Mouse (Mus musculus): ENCODE measurements around the gene Ppp1r14b. TPM values are rescaled to one million over a fixed set of nuclear protein-coding genes. Genes with fewer than 3 reads are reported as not detected.

Ppp1r14b gene
- polyA plus RNA-seq, 1 experiment from 2014 or later = 199 TPM

DNA sequence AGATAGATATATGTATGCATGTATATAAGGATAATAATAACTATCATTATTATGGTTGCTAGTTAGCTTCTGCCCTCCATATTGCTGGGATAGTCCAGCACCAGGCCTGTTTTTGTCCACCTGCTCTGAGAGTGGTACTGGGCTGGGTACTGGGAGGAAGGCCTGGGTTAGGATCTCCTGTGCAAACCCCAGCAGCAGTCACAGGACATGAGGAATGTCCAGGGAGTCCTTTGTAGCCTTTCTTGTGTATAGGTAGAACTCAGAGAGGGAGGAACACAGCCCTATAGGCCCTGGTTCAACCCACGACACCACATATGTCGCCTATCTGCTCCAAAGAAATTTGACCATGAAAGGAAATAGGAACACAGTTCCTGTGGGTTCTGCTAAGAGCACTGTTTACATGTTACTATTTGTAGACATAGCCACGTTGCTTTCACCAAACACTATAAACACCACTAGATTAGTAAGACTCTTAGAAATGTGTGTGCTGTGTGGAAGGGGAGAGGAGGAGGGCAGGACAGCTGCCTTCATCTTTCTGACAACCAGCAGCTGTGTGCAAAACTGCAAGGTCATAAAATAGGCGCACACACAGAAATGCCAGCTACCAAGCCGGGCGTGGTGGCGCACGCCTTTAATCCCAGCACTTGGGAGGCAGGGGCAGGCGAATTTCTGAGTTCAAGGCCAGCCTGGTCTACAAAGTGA, 32.3 kb downstream of the Ppp1r14b start:
- DNase-seq (ENCODE audit: low spot score) (no peak), ATAC-seq (replicated peaks; ENCODE audit: low FRiP score, low TSS enrichment, low read depth) (no peak)
- H3K4me2 ChIP-seq (ENCODE audit: low read length) = no peak overlapping the region
- H3K9me3 ChIP-seq (ENCODE audit: control insufficient read depth, low read length) = no peaks in the 10 kb centered on the region
- H3K27me3 ChIP-seq (replicated peaks; ENCODE audit: control insufficient read depth, insufficient read depth, low read length) = no peaks in the 10 kb centered on the region
- no peak overlapping the region for H3K4me3 ChIP-seq (ENCODE audit: low read depth, low read length)
- 69% methylated on average over 9 of the region's 9 CpGs for WGBS
- H3K27ac ChIP-seq (ENCODE audit: low read depth) = peak overlapping the region; percentile 47; the same call in 1 of the 2 replicates
- H3K9ac ChIP-seq (ENCODE audit: low read length) = no peak overlapping the region
- no peaks in the 10 kb centered on the region for H3K36me3 ChIP-seq (ENCODE audit: control insufficient read depth, insufficient read depth, low read length)
- H3K4me1 ChIP-seq (replicated peaks; ENCODE audit: control insufficient read depth, insufficient read depth, low read length) = 0 out of 2 replicates have a peak, but pooled peaks cover 6% of the 10 kb centered on the region

DNA sequence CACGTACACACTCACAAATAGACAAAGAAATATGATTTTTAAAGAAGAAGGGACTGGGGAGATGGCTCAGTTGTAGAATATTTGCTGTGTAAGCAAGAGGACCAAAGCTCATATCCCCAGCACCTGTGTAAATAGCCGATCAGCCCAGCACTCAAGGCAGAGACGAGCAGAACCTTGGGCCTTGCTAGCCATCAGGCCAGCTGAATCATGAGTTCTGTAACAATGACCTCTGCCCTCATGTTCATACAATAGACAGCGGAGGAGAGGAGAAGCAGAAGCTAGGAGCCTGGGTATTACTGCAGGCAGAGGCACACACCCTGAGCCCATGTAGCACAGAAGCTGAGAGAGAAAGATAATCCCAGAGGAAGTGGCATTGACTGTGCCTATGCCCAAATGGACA, 37.7 kb downstream of the Ppp1r14b start:
- no peaks in the 10 kb centered on the region for H3K9me3 ChIP-seq (ENCODE audit: control insufficient read depth, low read length)
- no peak overlapping the region for H3K9ac ChIP-seq (ENCODE audit: low read length)
- WGBS = 73% methylated on average over 4 of the region's 4 CpGs

DNA sequence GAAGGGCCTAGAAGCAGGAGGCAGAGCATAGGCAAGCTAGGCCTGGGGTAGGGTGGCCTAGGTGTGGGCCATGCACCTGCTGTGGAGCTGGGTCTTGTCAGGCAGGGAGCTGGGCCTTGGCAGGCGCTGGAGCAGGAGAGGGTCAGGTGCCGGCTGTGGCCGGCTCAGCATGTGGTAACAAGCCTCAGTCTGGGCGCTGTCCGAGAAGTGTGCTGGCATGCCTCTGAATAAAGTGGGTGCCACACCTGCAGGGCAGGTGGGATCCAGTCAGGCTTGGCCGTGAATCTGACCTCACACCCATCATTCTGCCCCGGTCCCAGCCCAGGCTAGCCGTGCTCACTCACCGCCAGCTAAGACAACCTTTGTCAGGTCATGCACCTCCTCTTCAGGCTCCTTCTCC, 39.2 kb downstream of the Ppp1r14b start:
- H3K27me3 ChIP-seq (replicated peaks; ENCODE audit: control insufficient read depth, insufficient read depth, low read length) = no peaks in the 10 kb centered on the region
- H3K27ac ChIP-seq (ENCODE audit: low read depth) = no peak overlapping the region
- H3K4me1 ChIP-seq (replicated peaks; ENCODE audit: control insufficient read depth, insufficient read depth, low read length) = no peaks in the 10 kb centered on the region
- H3K4me2 ChIP-seq (ENCODE audit: low read length) = no peak overlapping the region
- DNase-seq (ENCODE audit: low spot score) = no peak
- H3K4me3 ChIP-seq (ENCODE audit: low read depth, low read length) = no peak overlapping the region
- H3K36me3 ChIP-seq (ENCODE audit: control insufficient read depth, insufficient read depth, low read length) = peaks cover 7% of the 10 kb centered on the region
- 81% methylated on average over 9 of the region's 9 CpGs for WGBS
- H3K9ac ChIP-seq (ENCODE audit: low read length) = no peak overlapping the region
- H3K9me3 ChIP-seq (ENCODE audit: control insufficient read depth, low read length) = no peaks in the 10 kb centered on the region
- ATAC-seq (replicated peaks; ENCODE audit: low FRiP score, low TSS enrichment, low read depth) = no peak

More for the DNA sequence above, 37.7 kb downstream of the Ppp1r14b start:
- H3K4me1 ChIP-seq (replicated peaks; ENCODE audit: control insufficient read depth, insufficient read depth, low read length) = no peaks in the 10 kb centered on the region
- no peak for ATAC-seq (replicated peaks; ENCODE audit: low FRiP score, low TSS enrichment, low read depth)
- H3K4me3 ChIP-seq (ENCODE audit: low read depth, low read length) = no peak overlapping the region
- H3K36me3 ChIP-seq (ENCODE audit: control insufficient read depth, insufficient read depth, low read length) = no peaks in the 10 kb centered on the region; the same call in 1 of the 2 replicates
- DNase-seq (ENCODE audit: low spot score) = no peak
- H3K4me2 ChIP-seq (ENCODE audit: low read length) = no peak overlapping the region
- H3K27ac ChIP-seq (ENCODE audit: low read depth) = no peak overlapping the region
- H3K27me3 ChIP-seq (replicated peaks; ENCODE audit: control insufficient read depth, insufficient read depth, low read length) = no peaks in the 10 kb centered on the region

DNA sequence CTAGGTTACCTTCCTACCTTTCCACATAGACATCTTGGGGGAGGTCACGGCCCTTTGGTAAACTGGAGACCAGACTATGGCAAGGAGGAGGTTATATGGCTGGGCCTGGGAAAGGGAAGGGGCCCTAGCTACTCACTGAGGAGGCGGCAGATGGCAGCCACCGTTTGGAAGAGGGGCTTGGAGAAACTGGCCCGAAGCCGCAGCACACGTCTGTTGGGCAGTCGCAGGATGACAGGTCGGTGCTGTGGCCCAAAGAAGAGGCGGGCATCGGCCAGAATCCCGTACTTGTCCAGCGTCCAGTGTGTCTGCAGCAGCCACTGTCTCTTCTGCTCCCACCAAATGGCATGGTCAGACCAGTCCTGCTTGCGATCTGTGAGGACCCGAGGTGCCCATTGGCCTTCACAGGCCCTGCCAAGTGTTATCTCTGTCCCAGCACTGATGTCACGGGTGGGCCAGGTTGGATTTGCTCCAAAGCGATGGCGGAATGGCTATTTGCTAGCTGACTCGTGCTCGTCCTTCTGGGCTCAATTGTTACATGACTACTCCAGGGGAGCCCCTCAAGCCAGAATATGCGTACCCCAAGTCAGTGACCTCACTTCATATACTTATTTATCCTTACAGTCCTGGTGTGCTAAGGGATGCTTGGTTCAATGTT, 39.8 kb downstream of the Ppp1r14b start:
- H3K27ac ChIP-seq (ENCODE audit: low read depth) = no peak overlapping the region
- no peak overlapping the region for H3K4me3 ChIP-seq (ENCODE audit: low read depth, low read length)
- whole genome bisulfite sequencing = 92% methylated on average over 20 of the region's 20 CpGs

DNA sequence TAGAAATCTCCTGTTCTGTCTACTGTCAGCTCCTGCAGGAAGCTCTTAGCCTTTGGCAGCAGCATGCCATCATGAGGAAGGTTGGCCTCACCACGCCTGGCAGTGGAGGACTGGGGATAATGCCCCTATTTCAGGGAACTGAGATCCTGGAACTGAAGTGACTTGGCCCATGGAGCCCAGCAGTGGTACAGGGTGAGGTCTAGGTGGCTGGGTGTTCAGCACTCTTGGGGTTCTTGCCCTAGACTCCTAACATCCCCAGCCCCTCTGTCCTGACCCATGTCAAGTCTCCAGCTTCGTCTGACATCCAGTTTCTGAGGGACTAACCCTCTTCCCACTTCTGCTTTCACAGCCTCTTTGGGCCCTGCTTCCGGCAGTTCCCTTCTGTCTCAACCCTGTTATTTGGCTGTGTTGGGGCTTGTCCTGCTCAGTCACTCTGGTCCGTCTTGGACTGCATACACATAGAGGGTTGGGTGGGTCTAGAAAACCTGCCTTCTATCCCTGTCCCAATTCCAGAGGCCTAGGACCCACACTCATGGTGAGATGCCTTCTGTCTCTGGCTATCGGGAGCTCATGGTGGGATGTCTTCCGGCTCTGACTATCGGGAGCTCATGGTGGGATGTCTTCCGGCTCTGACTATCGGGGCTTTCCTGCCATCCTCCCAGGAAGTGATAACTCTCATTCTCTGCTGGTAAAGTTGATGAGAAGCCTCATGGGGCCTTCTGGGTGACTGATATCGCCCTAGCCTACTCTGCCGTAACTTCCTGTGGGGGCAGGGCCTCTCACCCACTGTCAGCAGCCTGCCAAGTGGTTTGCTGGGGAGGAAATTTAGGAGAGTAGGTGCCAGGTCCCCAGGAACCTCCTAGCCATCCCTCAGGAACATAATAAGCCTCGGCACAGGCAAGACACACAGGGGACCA, 43.0 kb downstream of the Ppp1r14b start:
- Histone ChIP-seq H3K4me1 (replicated peaks; ENCODE audit: control insufficient read depth, insufficient read depth, low read length) (no peaks in the 10 kb centered on the region), H3K27me3 (replicated peaks; ENCODE audit: control insufficient read depth, insufficient read depth, low read length) (no peaks in the 10 kb centered on the region), H3K9me3 (ENCODE audit: control insufficient read depth, low read length) (no peaks in the 10 kb centered on the region), H3K4me2 (ENCODE audit: low read length) (no peak overlapping the region), H3K4me3 (ENCODE audit: low read depth, low read length) (no peak overlapping the region), H3K36me3 (ENCODE audit: control insufficient read depth, insufficient read depth, low read length) (peaks cover 45% of the 10 kb centered on the region), H3K9ac (ENCODE audit: low read length) (no peak overlapping the region), H3K27ac (ENCODE audit: low read depth) (no peak overlapping the region)
- ATAC-seq (replicated peaks; ENCODE audit: low FRiP score, low TSS enrichment, low read depth) (no peak), DNase-seq (ENCODE audit: low spot score) (no peak)
- WGBS = 75% methylated on average over 12 of the region's 12 CpGs

More for the DNA sequence above, 39.8 kb downstream of the Ppp1r14b start:
- no peak for ATAC-seq (replicated peaks; ENCODE audit: low FRiP score, low TSS enrichment, low read depth)
- no peaks in the 10 kb centered on the region for H3K27me3 ChIP-seq (replicated peaks; ENCODE audit: control insufficient read depth, insufficient read depth, low read length)
- no peak overlapping the region for H3K4me2 ChIP-seq (ENCODE audit: low read length)
- no peak for DNase-seq (ENCODE audit: low spot score)
- H3K4me1 ChIP-seq (replicated peaks; ENCODE audit: control insufficient read depth, insufficient read depth, low read length) = no peaks in the 10 kb centered on the region
- no peaks in the 10 kb centered on the region for H3K9me3 ChIP-seq (ENCODE audit: control insufficient read depth, low read length)
- H3K36me3 ChIP-seq (ENCODE audit: control insufficient read depth, insufficient read depth, low read length) = peaks cover 13% of the 10 kb centered on the region
- no peak overlapping the region for H3K9ac ChIP-seq (ENCODE audit: low read length)

DNA sequence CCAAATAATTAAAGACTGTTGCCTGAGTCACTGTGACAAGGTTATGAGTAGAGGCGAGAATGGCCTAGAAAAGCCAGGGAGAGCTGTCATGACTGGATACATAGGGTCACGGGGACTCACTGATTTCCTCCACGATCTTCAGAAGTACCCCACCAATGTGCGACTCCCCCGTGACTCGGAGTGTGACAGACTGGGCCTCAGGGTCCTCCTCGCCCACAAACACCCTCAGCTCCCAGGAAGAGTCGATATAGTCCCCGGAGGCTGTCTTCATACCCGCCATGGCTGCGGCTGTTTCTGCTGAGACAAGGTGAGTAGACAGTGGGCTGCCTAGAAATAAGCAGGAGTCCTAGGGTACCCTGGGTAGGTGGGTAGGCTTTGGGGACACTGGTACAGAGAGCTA, 43.8 kb downstream of the Ppp1r14b start:
- Histone ChIP-seq H3K9me3 (ENCODE audit: control insufficient read depth, low read length) (no peaks in the 10 kb centered on the region), H3K27ac (ENCODE audit: low read depth) (no peak overlapping the region), H3K4me1 (replicated peaks; ENCODE audit: control insufficient read depth, insufficient read depth, low read length) (no peaks in the 10 kb centered on the region), H3K27me3 (replicated peaks; ENCODE audit: control insufficient read depth, insufficient read depth, low read length) (no peaks in the 10 kb centered on the region), H3K36me3 (ENCODE audit: control insufficient read depth, insufficient read depth, low read length) (peaks cover 52% of the 10 kb centered on the region), H3K9ac (ENCODE audit: low read length) (no peak overlapping the region), H3K4me3 (ENCODE audit: low read depth, low read length) (no peak overlapping the region), H3K4me2 (ENCODE audit: low read length) (no peak overlapping the region)
- ATAC-seq (replicated peaks; ENCODE audit: low FRiP score, low TSS enrichment, low read depth) (no peak), DNase-seq (ENCODE audit: low spot score) (no peak)
- WGBS = 88% methylated on average over 11 of the region's 11 CpGs

DNA sequence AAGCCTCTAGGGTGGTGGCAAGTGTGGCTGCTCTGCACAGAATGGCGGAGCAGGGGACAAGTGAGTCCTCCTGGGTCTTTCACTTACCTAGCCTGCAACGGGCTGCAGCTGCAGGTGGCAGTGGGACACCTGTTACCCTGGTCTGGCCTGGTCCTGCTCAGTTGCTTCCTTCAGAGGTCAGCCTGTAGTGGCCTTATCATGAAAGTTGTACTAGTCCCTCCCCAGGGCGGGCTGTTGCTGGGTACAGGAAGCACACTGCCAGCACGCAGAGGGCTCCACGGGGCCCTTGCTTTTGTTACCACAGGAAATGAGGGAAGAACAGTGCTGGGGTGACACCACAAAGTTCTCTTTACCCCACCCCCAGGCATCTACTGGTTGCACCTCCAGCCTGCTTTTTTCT, 44.4 kb downstream of the Ppp1r14b start, which contains the start of gene Fermt3:
Gene Fermt3 (minus strand): TSS at position 279 of the 400 bp plus-strand sequence.
- Histone ChIP-seq H3K4me3 (ENCODE audit: low read depth, low read length) (no peak within 1 kb of the TSS), H3K36me3 (ENCODE audit: control insufficient read depth, insufficient read depth, low read length) (peaks cover 58% of the 10 kb centered on the region), H3K4me2 (ENCODE audit: low read length) (no peak within 1 kb of the TSS), H3K27me3 (replicated peaks; ENCODE audit: control insufficient read depth, insufficient read depth, low read length) (no peaks in the 10 kb centered on the region), H3K9me3 (ENCODE audit: control insufficient read depth, low read length) (no peaks in the 10 kb centered on the region), H3K9ac (ENCODE audit: low read length) (no peak within 1 kb of the TSS), H3K27ac (ENCODE audit: low read depth) (no peak within 1 kb of the TSS), H3K4me1 (replicated peaks; ENCODE audit: control insufficient read depth, insufficient read depth, low read length) (no peaks in the 10 kb centered on the region)
- no peak for DNase-seq (ENCODE audit: low spot score)
- 85% methylated on average over 5 of the region's 5 CpGs for WGBS
- ATAC-seq (replicated peaks; ENCODE audit: low FRiP score, low TSS enrichment, low read depth) = 0 out of 2 replicates have a peak, but pooled peaks have one; percentile 28

DNA sequence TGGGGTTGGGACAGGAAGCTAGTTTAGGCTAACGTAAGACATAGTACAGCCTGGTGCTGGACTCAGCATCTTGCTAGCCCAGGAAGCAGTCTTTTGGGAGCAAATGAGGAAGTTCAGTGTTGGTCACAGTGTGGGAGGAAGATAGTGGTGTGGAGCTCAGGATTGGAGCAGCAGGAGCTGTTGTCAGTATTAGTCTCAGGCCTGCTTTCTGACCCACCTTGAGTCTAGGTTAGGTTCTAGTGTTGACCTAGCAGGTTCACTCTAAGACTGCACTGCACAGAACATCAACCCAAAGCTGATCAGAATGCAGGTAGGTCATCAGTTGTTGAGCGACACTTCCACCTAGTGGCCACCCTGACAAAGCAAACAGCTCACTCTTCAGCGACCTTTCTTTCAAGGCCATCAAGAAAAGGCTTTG, 45.5 kb downstream of the Ppp1r14b start:
- peaks cover 68% of the 10 kb centered on the region for H3K36me3 ChIP-seq (ENCODE audit: control insufficient read depth, insufficient read depth, low read length)
- H3K27me3 ChIP-seq (replicated peaks; ENCODE audit: control insufficient read depth, insufficient read depth, low read length) = no peaks in the 10 kb centered on the region
- peak; percentile 70 for ATAC-seq (replicated peaks; ENCODE audit: low FRiP score, low TSS enrichment, low read depth)
- H3K9ac ChIP-seq (ENCODE audit: low read length) = no peak overlapping the region
- H3K4me1 ChIP-seq (replicated peaks; ENCODE audit: control insufficient read depth, insufficient read depth, low read length) = no peaks in the 10 kb centered on the region
- no peak overlapping the region for H3K27ac ChIP-seq (ENCODE audit: low read depth)
- peak; percentile 66 for DNase-seq (ENCODE audit: low spot score)
- H3K9me3 ChIP-seq (ENCODE audit: control insufficient read depth, low read length) = no peaks in the 10 kb centered on the region
- H3K4me3 ChIP-seq (ENCODE audit: low read depth, low read length) = no peak overlapping the region
- WGBS = 50% methylated on average over 3 of the region's 3 CpGs
- H3K4me2 ChIP-seq (ENCODE audit: low read length) = no peak overlapping the region

Measured in intestine, embryonic 14.5 days (tissue).